Mouse (Mus musculus): ENCODE results near the gene Mgat5. TPM values are rescaled to one million over a fixed set of nuclear protein-coding genes. Genes with fewer than 3 reads are reported as not detected.

The Mgat5 gene
- polyA plus RNA-seq, 1 experiment from 2014 or later = 8.9 TPM

DNA sequence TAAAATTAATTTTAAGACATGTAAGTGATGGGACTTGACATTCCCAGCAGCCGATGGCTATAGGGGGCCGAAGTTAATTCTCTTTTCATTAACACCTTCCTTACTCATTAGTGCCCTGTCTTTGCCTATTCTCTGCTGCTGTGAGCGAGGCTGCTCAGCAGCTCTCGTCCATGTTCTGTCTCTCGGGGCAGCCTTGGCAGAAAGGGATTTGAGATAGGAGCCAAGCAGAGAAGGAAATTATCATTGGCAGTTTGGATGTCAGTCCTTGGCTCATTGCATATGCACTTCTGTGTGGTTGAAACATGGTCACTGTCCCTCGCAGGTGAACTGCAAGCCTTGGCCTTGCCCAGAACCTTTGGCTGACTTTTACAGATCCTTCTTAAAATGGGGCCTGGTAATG lies 111.8 kb downstream of the Mgat5 start:
- WGBS = 88% methylated on average over 6 of the region's 6 CpGs
- Histone ChIP-seq H3K4me3 (ENCODE audit: low read depth, low read length) (no peak overlapping the region), H3K27me3 (ENCODE audit: control insufficient read depth, insufficient read depth, low read length) (no peaks in the 10 kb centered on the region), H3K4me1 (ENCODE audit: control insufficient read depth, insufficient read depth, low read length) (no peaks in the 10 kb centered on the region), H3K27ac (ENCODE audit: low read length) (no peak overlapping the region), H3K9me3 (ENCODE audit: control insufficient read depth, low read depth, low read length) (no peaks in the 10 kb centered on the region), H3K4me2 (replicated peaks; ENCODE audit: low read depth, low read length) (no peak overlapping the region), H3K36me3 (ENCODE audit: control insufficient read depth, insufficient read depth, low read length) (no peaks in the 10 kb centered on the region), H3K9ac (replicated peaks; ENCODE audit: low read depth, low read length) (no peak overlapping the region)
- no peak for ATAC-seq (ENCODE audit: insufficient number of reproducible peaks, insufficient read depth, low FRiP score, low read depth)

DNA sequence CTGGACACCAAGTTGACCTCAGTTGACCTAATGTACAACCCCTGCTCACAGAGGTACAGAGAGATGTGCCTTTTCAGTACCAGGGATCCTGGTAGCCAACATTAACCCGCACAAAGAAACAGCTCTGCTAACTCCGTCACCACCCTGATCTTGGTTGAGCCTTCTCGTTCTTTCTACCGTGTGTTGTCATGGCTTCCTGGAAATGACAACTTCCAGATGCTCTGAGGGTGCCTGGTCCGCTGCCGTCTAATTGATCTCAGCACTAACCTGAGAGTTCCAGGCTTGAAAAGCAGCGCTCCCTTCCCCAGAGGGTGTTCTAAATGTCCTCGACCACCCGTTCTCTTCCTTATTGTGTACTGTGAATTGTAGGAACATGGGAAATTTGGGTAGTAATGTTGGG lies 112.7 kb downstream of the Mgat5 start:
- H3K9me3 ChIP-seq (ENCODE audit: control insufficient read depth, low read depth, low read length) = no peaks in the 10 kb centered on the region
- H3K36me3 ChIP-seq (ENCODE audit: control insufficient read depth, insufficient read depth, low read length) = no peaks in the 10 kb centered on the region
- no peaks in the 10 kb centered on the region for H3K4me1 ChIP-seq (ENCODE audit: control insufficient read depth, insufficient read depth, low read length)
- H3K27ac ChIP-seq (ENCODE audit: low read length) = no peak overlapping the region
- H3K4me2 ChIP-seq (replicated peaks; ENCODE audit: low read depth, low read length) = no peak overlapping the region
- H3K9ac ChIP-seq (replicated peaks; ENCODE audit: low read depth, low read length) = no peak overlapping the region
- no peaks in the 10 kb centered on the region for H3K27me3 ChIP-seq (ENCODE audit: control insufficient read depth, insufficient read depth, low read length)
- WGBS = 68% methylated on average over 9 of the region's 9 CpGs
- no peak overlapping the region for H3K4me3 ChIP-seq (ENCODE audit: low read depth, low read length)
- no peak for ATAC-seq (ENCODE audit: insufficient number of reproducible peaks, insufficient read depth, low FRiP score, low read depth)

DNA sequence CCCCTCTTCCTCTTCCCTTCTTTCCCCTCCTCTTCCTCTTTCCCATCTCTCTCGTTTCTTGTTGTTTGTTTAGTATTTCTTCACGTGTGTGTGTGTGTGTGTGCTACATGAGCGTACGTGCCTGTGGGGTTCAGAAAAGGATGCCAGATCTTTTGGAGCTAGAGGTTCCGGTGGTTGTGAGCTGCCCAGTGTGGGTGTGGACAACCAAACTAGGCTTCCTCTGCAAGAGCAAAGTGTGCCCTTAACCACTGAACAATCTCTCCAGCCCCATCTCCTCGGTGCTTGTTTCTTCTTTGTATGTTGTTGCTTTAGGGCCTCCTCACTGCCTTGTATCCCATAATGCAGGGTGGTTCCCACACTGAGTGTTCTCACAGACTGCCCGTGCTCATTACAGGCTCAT lies 113.7 kb downstream of the Mgat5 start:
- H3K4me2 ChIP-seq (replicated peaks; ENCODE audit: low read depth, low read length) = no peak overlapping the region
- no peak for ATAC-seq (ENCODE audit: insufficient number of reproducible peaks, insufficient read depth, low FRiP score, low read depth)
- H3K4me1 ChIP-seq (ENCODE audit: control insufficient read depth, insufficient read depth, low read length) = no peaks in the 10 kb centered on the region
- no peak overlapping the region for H3K4me3 ChIP-seq (ENCODE audit: low read depth, low read length)
- no peak overlapping the region for H3K9ac ChIP-seq (replicated peaks; ENCODE audit: low read depth, low read length)
- no peaks in the 10 kb centered on the region for H3K36me3 ChIP-seq (ENCODE audit: control insufficient read depth, insufficient read depth, low read length)
- no peak overlapping the region for H3K27ac ChIP-seq (ENCODE audit: low read length)
- H3K9me3 ChIP-seq (ENCODE audit: control insufficient read depth, low read depth, low read length) = no peaks in the 10 kb centered on the region
- H3K27me3 ChIP-seq (ENCODE audit: control insufficient read depth, insufficient read depth, low read length) = no peaks in the 10 kb centered on the region
- WGBS = 79% methylated on average over 7 of the region's 7 CpGs

DNA sequence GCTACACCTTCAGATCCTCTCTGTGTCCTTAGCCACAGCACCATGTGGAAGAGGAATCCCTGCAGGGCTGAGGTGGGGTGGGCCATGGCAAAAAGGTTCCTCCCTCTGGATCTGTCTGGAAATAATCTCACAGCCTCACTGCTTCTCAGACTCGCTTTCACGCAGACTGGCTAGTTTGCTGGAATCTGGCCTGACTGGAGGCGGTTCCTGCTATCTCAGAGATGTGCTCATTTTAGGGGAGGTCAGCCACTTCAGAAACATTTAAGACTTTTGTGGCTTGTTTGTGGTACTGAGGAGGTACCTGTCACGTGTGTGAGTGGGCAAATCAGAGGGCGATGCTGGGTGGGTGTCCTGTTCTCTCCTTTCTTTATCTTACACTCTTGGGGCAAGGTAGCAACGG lies 115.0 kb downstream of the Mgat5 start:
- 73% methylated on average over 6 of the region's 6 CpGs for WGBS
- no peaks in the 10 kb centered on the region for H3K27me3 ChIP-seq (ENCODE audit: control insufficient read depth, insufficient read depth, low read length)

DNA sequence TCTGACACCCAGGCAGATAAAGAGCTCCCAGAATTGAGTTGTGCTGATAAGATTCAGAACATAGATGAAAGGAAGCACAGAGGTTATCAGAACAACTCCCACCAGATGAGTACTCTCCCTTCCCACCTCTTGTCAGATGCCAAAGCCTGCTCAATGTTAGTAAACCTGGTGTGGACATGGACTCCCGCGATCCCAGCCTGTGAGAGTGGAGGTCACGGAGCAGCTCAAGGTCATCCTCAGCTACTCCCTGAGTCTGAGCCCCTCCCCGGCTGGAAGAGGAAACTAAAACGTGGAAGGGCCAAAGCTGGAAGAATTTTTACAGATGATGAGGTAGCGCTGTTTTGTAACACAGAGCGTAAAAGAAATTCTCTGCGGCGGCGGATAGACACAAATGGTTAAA lies 116.1 kb downstream of the Mgat5 start:
- WGBS = 70% methylated on average over 10 of the region's 10 CpGs
- Histone ChIP-seq H3K27ac (ENCODE audit: low read length) (no peak overlapping the region), H3K36me3 (ENCODE audit: control insufficient read depth, insufficient read depth, low read length) (no peaks in the 10 kb centered on the region)

More for the DNA sequence above, 115.0 kb downstream of the Mgat5 start:
- H3K27ac ChIP-seq (ENCODE audit: low read length) = no peak overlapping the region
- no peak overlapping the region for H3K4me2 ChIP-seq (replicated peaks; ENCODE audit: low read depth, low read length)
- no peaks in the 10 kb centered on the region for H3K36me3 ChIP-seq (ENCODE audit: control insufficient read depth, insufficient read depth, low read length)
- no peak overlapping the region for H3K4me3 ChIP-seq (ENCODE audit: low read depth, low read length)
- H3K4me1 ChIP-seq (ENCODE audit: control insufficient read depth, insufficient read depth, low read length) = no peaks in the 10 kb centered on the region
- H3K9ac ChIP-seq (replicated peaks; ENCODE audit: low read depth, low read length) = no peak overlapping the region
- no peaks in the 10 kb centered on the region for H3K9me3 ChIP-seq (ENCODE audit: control insufficient read depth, low read depth, low read length)
- no peak for ATAC-seq (ENCODE audit: insufficient number of reproducible peaks, insufficient read depth, low FRiP score, low read depth)

DNA sequence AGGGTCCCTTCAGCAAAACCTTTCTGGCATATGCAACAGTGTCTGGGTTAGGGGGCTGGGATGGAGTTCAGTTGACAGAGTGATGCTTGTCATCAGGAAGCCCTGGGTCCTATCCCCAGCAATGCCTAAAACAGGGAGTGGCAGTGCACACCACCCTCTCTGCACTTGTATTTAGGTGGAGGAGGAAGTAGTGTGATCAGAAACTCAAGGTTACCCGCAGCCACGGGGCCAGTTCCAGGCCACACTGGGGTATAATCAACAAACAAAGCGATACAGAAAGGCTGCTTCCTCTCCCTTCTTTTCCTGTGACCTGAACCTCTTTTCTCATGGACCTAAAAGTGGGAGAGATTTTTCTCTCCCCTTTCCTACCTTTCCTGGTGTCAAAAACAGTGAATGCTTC lies 116.8 kb downstream of the Mgat5 start:
- Histone ChIP-seq H3K9ac (replicated peaks; ENCODE audit: low read depth, low read length) (no peak overlapping the region), H3K4me3 (ENCODE audit: low read depth, low read length) (no peak overlapping the region), H3K27me3 (ENCODE audit: control insufficient read depth, insufficient read depth, low read length) (no peaks in the 10 kb centered on the region), H3K36me3 (ENCODE audit: control insufficient read depth, insufficient read depth, low read length) (no peaks in the 10 kb centered on the region), H3K4me1 (ENCODE audit: control insufficient read depth, insufficient read depth, low read length) (no peaks in the 10 kb centered on the region), H3K9me3 (ENCODE audit: control insufficient read depth, low read depth, low read length) (no peaks in the 10 kb centered on the region), H3K27ac (ENCODE audit: low read length) (no peak overlapping the region), H3K4me2 (replicated peaks; ENCODE audit: low read depth, low read length) (no peak overlapping the region)
- WGBS = 45% methylated on average over 3 of the region's 3 CpGs
- 0 out of 2 replicates have a peak, but pooled peaks have one; percentile 35 for ATAC-seq (ENCODE audit: insufficient number of reproducible peaks, insufficient read depth, low FRiP score, low read depth)

More for the DNA sequence above, 116.1 kb downstream of the Mgat5 start:
- no peak overlapping the region for H3K9ac ChIP-seq (replicated peaks; ENCODE audit: low read depth, low read length)
- H3K4me2 ChIP-seq (replicated peaks; ENCODE audit: low read depth, low read length) = no peak overlapping the region
- no peak for ATAC-seq (ENCODE audit: insufficient number of reproducible peaks, insufficient read depth, low FRiP score, low read depth)
- no peaks in the 10 kb centered on the region for H3K9me3 ChIP-seq (ENCODE audit: control insufficient read depth, low read depth, low read length)
- H3K4me1 ChIP-seq (ENCODE audit: control insufficient read depth, insufficient read depth, low read length) = no peaks in the 10 kb centered on the region
- no peak overlapping the region for H3K4me3 ChIP-seq (ENCODE audit: low read depth, low read length)
- H3K27me3 ChIP-seq (ENCODE audit: control insufficient read depth, insufficient read depth, low read length) = no peaks in the 10 kb centered on the region

DNA sequence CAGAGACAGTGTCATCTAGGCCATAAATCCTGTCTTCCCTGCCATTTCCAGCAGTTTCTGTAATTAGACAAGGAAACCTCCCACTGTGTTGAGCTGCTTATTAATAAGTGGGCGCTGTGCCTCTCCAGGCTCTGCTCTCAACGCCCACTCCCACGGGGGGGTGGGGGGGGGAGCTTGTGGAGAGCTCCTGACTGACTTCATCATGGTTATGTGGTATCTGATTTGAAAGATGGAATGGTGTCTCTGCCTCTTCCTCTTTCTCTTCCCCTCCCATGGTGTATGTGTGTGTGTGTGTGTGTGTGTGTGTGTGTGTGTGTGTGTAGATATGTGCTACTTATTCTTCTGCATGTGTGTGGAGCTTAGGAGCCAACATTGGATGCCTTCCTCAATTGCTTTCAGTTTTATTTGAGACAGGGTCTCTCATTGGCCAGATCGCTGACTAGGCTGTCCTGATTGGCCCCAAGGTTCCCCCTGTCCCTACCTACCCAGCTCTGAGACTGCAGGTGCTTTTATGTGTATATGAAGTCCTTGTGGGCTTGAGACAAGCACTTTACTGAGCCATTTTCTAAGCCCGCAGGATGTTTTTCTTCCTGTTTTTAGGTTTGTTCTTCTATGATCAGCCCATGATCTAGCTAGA lies 117.5 kb downstream of the Mgat5 start:
- Histone ChIP-seq H3K4me3 (ENCODE audit: low read depth, low read length) (no peak overlapping the region), H3K9ac (replicated peaks; ENCODE audit: low read depth, low read length) (no peak overlapping the region), H3K27me3 (ENCODE audit: control insufficient read depth, insufficient read depth, low read length) (no peaks in the 10 kb centered on the region), H3K27ac (ENCODE audit: low read length) (no peak overlapping the region), H3K9me3 (ENCODE audit: control insufficient read depth, low read depth, low read length) (no peaks in the 10 kb centered on the region), H3K36me3 (ENCODE audit: control insufficient read depth, insufficient read depth, low read length) (no peaks in the 10 kb centered on the region), H3K4me2 (replicated peaks; ENCODE audit: low read depth, low read length) (no peak overlapping the region), H3K4me1 (ENCODE audit: control insufficient read depth, insufficient read depth, low read length) (no peaks in the 10 kb centered on the region)
- WGBS = 81% methylated on average over 5 of the region's 5 CpGs
- no peak for ATAC-seq (ENCODE audit: insufficient number of reproducible peaks, insufficient read depth, low FRiP score, low read depth)

DNA sequence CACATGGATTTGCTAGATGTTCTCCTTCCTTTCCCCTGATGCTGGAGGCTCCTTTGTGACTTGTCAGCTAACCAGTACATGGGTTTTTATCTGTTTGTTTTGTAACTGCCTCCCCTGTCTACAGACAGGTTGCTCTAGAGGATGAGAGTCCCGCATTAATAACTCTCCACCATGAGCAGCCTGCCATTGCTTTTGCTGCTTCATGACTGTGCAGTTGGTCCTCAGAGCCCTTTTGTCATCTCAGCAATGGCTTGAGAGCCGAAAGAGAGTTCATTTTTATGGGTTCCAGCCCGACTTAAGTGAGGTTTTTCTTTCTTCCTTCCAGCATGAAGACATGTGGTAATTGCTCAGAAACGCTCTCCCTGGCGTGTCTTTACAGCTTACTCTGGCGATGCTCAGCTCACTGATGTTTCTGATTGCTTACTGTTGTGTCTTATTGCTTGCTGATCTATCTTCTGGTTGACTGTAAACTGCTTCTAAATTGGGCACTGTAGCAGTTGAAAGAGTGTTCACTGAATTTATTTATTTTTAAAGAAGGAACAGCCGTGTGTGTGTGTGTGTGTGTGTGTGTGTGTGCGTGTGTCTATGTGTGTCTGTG lies 120.9 kb downstream of the Mgat5 start:
- Histone ChIP-seq H3K4me2 (replicated peaks; ENCODE audit: low read depth, low read length) (no peak overlapping the region), H3K27me3 (ENCODE audit: control insufficient read depth, insufficient read depth, low read length) (no peaks in the 10 kb centered on the region), H3K4me1 (ENCODE audit: control insufficient read depth, insufficient read depth, low read length) (no peaks in the 10 kb centered on the region), H3K9ac (replicated peaks; ENCODE audit: low read depth, low read length) (no peak overlapping the region), H3K27ac (ENCODE audit: low read length) (no peak overlapping the region), H3K9me3 (ENCODE audit: control insufficient read depth, low read depth, low read length) (no peaks in the 10 kb centered on the region), H3K36me3 (ENCODE audit: control insufficient read depth, insufficient read depth, low read length) (no peaks in the 10 kb centered on the region), H3K4me3 (ENCODE audit: low read depth, low read length) (no peak overlapping the region)
- no peak for ATAC-seq (ENCODE audit: insufficient number of reproducible peaks, insufficient read depth, low FRiP score, low read depth)
- 79% methylated on average over 8 of the region's 8 CpGs for WGBS

DNA sequence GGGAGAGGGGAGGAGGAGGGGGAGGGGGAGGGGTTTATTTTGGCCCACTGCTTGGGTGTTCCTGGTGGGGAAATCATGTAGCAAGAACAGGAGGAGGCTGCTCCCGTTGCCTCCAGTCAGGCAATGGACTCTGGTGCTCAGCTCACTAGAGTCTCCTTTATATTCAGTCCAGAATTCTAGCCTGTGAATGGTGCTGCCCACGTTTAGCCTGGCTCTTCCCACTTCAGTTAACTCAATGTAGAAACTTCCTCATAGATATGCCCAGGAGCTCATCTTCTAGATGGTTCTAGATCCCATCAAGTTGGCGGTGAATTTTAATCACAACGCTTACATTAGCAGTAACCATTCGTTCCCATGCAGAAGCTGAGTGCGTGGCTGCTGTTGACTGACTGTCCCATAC lies 123.0 kb downstream of the Mgat5 start:
- no peak overlapping the region for H3K4me2 ChIP-seq (replicated peaks; ENCODE audit: low read depth, low read length)
- no peak overlapping the region for H3K4me3 ChIP-seq (ENCODE audit: low read depth, low read length)
- ATAC-seq (ENCODE audit: insufficient number of reproducible peaks, insufficient read depth, low FRiP score, low read depth) = no peak
- no peaks in the 10 kb centered on the region for H3K27me3 ChIP-seq (ENCODE audit: control insufficient read depth, insufficient read depth, low read length)
- H3K9me3 ChIP-seq (ENCODE audit: control insufficient read depth, low read depth, low read length) = no peaks in the 10 kb centered on the region
- no peaks in the 10 kb centered on the region for H3K36me3 ChIP-seq (ENCODE audit: control insufficient read depth, insufficient read depth, low read length)
- H3K4me1 ChIP-seq (ENCODE audit: control insufficient read depth, insufficient read depth, low read length) = no peaks in the 10 kb centered on the region
- no peak overlapping the region for H3K9ac ChIP-seq (replicated peaks; ENCODE audit: low read depth, low read length)
- 80% methylated on average over 6 of the region's 6 CpGs for WGBS
- H3K27ac ChIP-seq (ENCODE audit: low read length) = no peak overlapping the region

Data from stomach, embryonic 14.5 days (tissue).